Mouse (Mus musculus) neural tube, embryonic 10.5 days (tissue): ENCODE measurements around the gene Tac4.

Experiments used
- DNase-seq: peaks from one replicate; pipeline ENCODE4 v3.0.0-alpha.2; 2017; ENCODE audit warnings: low spot score; ENCODE audit errors: extremely low spot score

The Tac4 gene

DNA sequence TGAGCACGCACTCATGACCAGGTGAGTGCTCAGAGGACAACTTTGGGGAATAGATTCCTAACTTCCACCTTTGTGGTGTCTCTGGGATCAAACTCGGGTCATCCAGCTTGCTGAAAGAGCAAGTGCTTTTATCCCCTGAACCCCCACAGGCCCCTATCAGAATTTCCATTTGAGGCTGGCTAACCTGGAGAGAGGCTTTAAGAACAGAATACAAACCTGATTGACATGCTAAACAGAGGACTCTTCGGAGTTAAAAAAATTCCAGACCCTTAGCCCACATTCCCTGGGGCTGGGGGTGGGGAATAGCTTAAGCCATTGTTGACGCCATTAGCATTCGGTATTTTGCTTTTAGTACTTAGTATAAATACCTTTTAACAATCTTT lies 50.1 kb downstream of the Tac4 start:
- DNase-seq = no peak

GRCm38 (mm10) chr11:95315215-95315955 lies 54.1 kb downstream of the Tac4 start:
- no peak for DNase-seq

GRCm38 (mm10) chr11:95318116-95318515 lies 56.8 kb downstream of the Tac4 start:
- DNase-seq = no peak
